Mouse (Mus musculus): ENCODE results near the gene Ush1g. TPM values are rescaled to one million over a fixed set of nuclear protein-coding genes. Genes with fewer than 3 reads are reported as not detected.
A peak's percentile ranks its signal among the peaks of the same experiment; 100 is the strongest.

The Ush1g gene
- total RNA-seq, 2 experiments from 2014 or later: 0.39 to 0.49 TPM

GRCm38 (mm10) chr11:115274771-115275170, 47.1 kb downstream of the Ush1g start:
- DNase-seq (ENCODE audit: low spot score in 2 of 2): no peak
- intact Hi-C loops (cut with DNase I): no loop called here

GRCm38 (mm10) chr11:115274178-115274577, 47.7 kb downstream of the Ush1g start:
- DNase-seq (ENCODE audit: low spot score in 2 of 2): no peak
- intact Hi-C loops (cut with DNase I): no loop called here

GRCm38 (mm10) chr11:115273735-115274134, 48.1 kb downstream of the Ush1g start:
- no peak for DNase-seq (ENCODE audit: low spot score in 2 of 2)
- intact Hi-C loops (cut with DNase I): no loop called here

- intact Hi-C loops (cut with DNase I): no loop called here
- no peak for DNase-seq (ENCODE audit: low spot score in 2 of 2)
These were observed 48.8 kb downstream of the Ush1g start for GRCm38 (mm10) chr11:115272894-115273498.

- no peak for DNase-seq (ENCODE audit: low spot score in 2 of 2)
- intact Hi-C loops (cut with DNase I): no loop called here
These were observed 50.4 kb downstream of the Ush1g start for GRCm38 (mm10) chr11:115271481-115271880.

- no peak for DNase-seq (ENCODE audit: low spot score in 2 of 2)
- intact Hi-C loops (cut with DNase I): no loop called here
These were observed 50.8 kb downstream of the Ush1g start for GRCm38 (mm10) chr11:115271052-115271451.

- intact Hi-C loops (cut with DNase I): loop anchor here (1.0 kb wide), 1 partner anchor 68 kb away; no protein-coding TSS in a partner anchor
- DNase-seq (ENCODE audit: low spot score in 2 of 2): peak; percentile 77 to 81
These were observed 51.5 kb downstream of the Ush1g start for GRCm38 (mm10) chr11:115270148-115270861.

GRCm38 (mm10) chr11:115269330-115270066, 52.3 kb downstream of the Ush1g start:
- no peak for DNase-seq (ENCODE audit: low spot score in 2 of 2)
- intact Hi-C loops (cut with DNase I): loop anchor here (1.0 to 2.0 kb wide), 2 partner anchors 67 to 109 kb away; no protein-coding TSS in a partner anchor

GRCm38 (mm10) chr11:115267958-115268357, 53.9 kb downstream of the Ush1g start:
- DNase-seq (ENCODE audit: low spot score in 2 of 2): no peak
- intact Hi-C loops (cut with DNase I): loop anchor here (2.0 kb wide), 1 partner anchor 107 kb away; no protein-coding TSS in a partner anchor

- intact Hi-C loops (cut with DNase I): no loop called here
- no peak for DNase-seq (ENCODE audit: low spot score in 2 of 2)
These were observed 54.6 kb downstream of the Ush1g start, which contains the start of gene Grin2c for GRCm38 (mm10) chr11:115267061-115267883. Grin2c (minus strand) TSS chr11:115267243.

GRCm38 (mm10) chr11:115266400-115266778, 55.5 kb downstream of the Ush1g start:
- intact Hi-C loops (cut with DNase I): no loop called here
- DNase-seq (ENCODE audit: low spot score in 2 of 2): no peak

- no peak for DNase-seq (ENCODE audit: low spot score in 2 of 2)
- intact Hi-C loops (cut with DNase I): no loop called here
These were observed 56.0 kb downstream of the Ush1g start for GRCm38 (mm10) chr11:115265771-115266399.

Other genes with a start within 250 kb of the Ush1g start
- 1 to 10 TPM; 1.1 to 1.9 TPM for gene Rab37, start 230.6 kb downstream of the Ush1g start, total RNA-seq (2021)
- under 1 TPM; 0.44 to 0.48 TPM for gene Cd300lf, start 188.0 kb downstream of the Ush1g start, total RNA-seq (2021)
- gene Slc9a3r1, start 158.7 kb downstream of the Ush1g start, total RNA-seq (2021): 10 to 100 TPM; 76.4 to 82.8 TPM
- gene Tmem104, start 134.6 kb downstream of the Ush1g start, total RNA-seq (2021): 10 to 100 TPM; 14.2 to 15.4 TPM
- 10 to 100 TPM; 25.2 to 30.1 TPM for gene Nat9, start 134.2 kb downstream of the Ush1g start, total RNA-seq (2021)
- gene Grin2c, start 54.8 kb downstream of the Ush1g start, total RNA-seq (2021): 10 to 100 TPM; 38.6 to 42.5 TPM
- 10 to 100 TPM; 14.2 to 22.5 TPM for gene Fdxr, start 45.0 kb downstream of the Ush1g start, total RNA-seq (2021)
- 10 to 100 TPM; 12.7 to 13.0 TPM for gene Fads6, start 24.4 kb downstream of the Ush1g start, total RNA-seq (2021)
- gene Otop2, start 14.9 kb downstream of the Ush1g start, total RNA-seq (2021): 1 to 10 TPM; 1.1 to 2.1 TPM
- under 1 TPM in 1 of 2 experiments, not detected in 1; 0.12 TPM for gene Otop3, start 12.7 kb upstream of the Ush1g start, total RNA-seq (2021)
- 100 to 1,000 TPM; 106 to 107 TPM for gene Hid1, start 45.7 kb upstream of the Ush1g start, total RNA-seq (2021)
- 10 to 100 TPM; 20.6 to 23.1 TPM for gene Cdr2l, start 59.9 kb upstream of the Ush1g start, total RNA-seq (2021)
- 100 to 1,000 TPM; 115 to 119 TPM for gene Mrpl58, start 81.7 kb upstream of the Ush1g start, total RNA-seq (2021)
- 100 to 1,000 TPM; 417 to 474 TPM for gene Atp5h, start 97.9 kb upstream of the Ush1g start, total RNA-seq (2021)
- 10 to 100 TPM; 72.0 to 79.2 TPM for gene Kctd2, start 98.1 kb upstream of the Ush1g start, total RNA-seq (2021)
- not detected for gene Trim80, start 118.5 kb upstream of the Ush1g start, total RNA-seq (2021)
- gene Slc16a5, start 140.4 kb upstream of the Ush1g start, total RNA-seq (2021): not detected
- 10 to 100 TPM; 13.0 to 13.5 TPM for gene Armc7, start 153.6 kb upstream of the Ush1g start, total RNA-seq (2021)
- gene Nt5c, start 169.8 kb upstream of the Ush1g start, total RNA-seq (2021): 10 to 100 TPM; 61.0 to 69.8 TPM
- 100 to 1,000 TPM; 143 to 159 TPM for gene Jpt1, start 192.3 kb upstream of the Ush1g start, total RNA-seq (2021)
- 100 to 1,000 TPM; 291 to 294 TPM for gene Sumo2, start 214.2 kb upstream of the Ush1g start, total RNA-seq (2021)
- 10 to 100 TPM; 41.6 to 49.9 TPM for gene Nup85, start 242.4 kb upstream of the Ush1g start, total RNA-seq (2021)